Mouse (Mus musculus): ENCODE measurements around the gene Dnajb4. TPM values are rescaled to one million over a fixed set of nuclear protein-coding genes. Genes with fewer than 3 reads are reported as not detected.

The Dnajb4 gene
- total RNA-seq, 1 experiment: 8.6 TPM

DNA sequence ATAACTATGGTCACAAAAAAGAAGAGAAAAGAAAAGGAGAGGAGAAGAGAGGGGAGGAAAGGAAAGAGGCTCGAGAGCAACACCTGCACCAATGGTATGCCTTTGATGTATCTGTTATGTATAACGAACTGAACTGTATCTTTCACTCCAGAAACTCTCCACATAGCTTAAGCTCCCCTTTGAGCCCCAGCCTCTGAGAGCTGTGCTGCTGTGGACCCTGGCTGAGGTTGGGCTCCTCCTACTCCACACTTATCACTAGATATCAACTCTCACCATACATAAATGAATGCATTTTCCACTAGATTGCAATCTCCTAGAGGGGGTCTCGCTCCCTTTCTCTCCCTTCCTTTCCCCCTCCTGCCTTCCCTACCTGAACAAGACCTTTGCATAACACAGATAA is 6.1 kb downstream of the Dnajb4 start:
- H3K36me3 ChIP-seq (ENCODE audit: control insufficient read depth, insufficient read depth, low read length, poor library complexity, severe bottlenecking): peaks cover 2% of the 10 kb centered on the region; the same call in 1 of the 2 replicates
- H3K4me1 ChIP-seq (ENCODE audit: control insufficient read depth in 2 of 2, insufficient read depth in 2 of 2, low read length in 2 of 2, poor library complexity in 1 of 2): peaks cover 2 to 3% of the 10 kb centered on the region in 2 experiments; a peak in 1 of 4 replicates
- no peaks in the 10 kb centered on the region for H3K9me3 ChIP-seq (ENCODE audit: control insufficient read depth, insufficient read depth, low read depth, low read length)
- TF ChIP-seq HCFC1 (IDR thresholded peaks at IDR 0.05; ENCODE audit: borderline replicate concordance, insufficient read depth, low read length): no peak
- TF ChIP-seq CHD2 (IDR thresholded peaks at IDR 0.05; ENCODE audit: low read depth, low read length): no peak
- no peak for TF ChIP-seq ZNF384 (IDR thresholded peaks at IDR 0.05; ENCODE audit: low read depth, low read length)
- no peak for TF ChIP-seq ZC3H11A (IDR thresholded peaks at IDR 0.05; ENCODE audit: borderline replicate concordance, low read depth, low read length)
- TF ChIP-seq MAFK (IDR thresholded peaks at IDR 0.05; ENCODE audit: insufficient read depth, low read depth, low read length): no peak
- H3K9ac ChIP-seq (ENCODE audit: insufficient read depth, low read depth, low read length, poor library complexity, severe bottlenecking): no peak overlapping the region
- no peak for DNase-seq (ENCODE audit: low read depth, low spot score)
- no peak overlapping the region for H3K27ac ChIP-seq (ENCODE audit: insufficient read depth, low read depth, low read length, poor library complexity, severe bottlenecking)
- in situ Hi-C loops (cut with MboI; ENCODE audit: low sequenced_read_pairs in 2 of 2, unreplicated experiment in 2 of 2): loop anchor here in 1 of 2 experiments (10.0 kb wide), 1 partner anchor 89 kb away; no protein-coding TSS in a partner anchor
- H3K4me3 ChIP-seq (ENCODE audit: insufficient read depth in 1 of 2, low read depth in 1 of 2, low read length in 2 of 2, poor library complexity in 1 of 2, severe bottlenecking in 1 of 2): no peak overlapping the region

DNA sequence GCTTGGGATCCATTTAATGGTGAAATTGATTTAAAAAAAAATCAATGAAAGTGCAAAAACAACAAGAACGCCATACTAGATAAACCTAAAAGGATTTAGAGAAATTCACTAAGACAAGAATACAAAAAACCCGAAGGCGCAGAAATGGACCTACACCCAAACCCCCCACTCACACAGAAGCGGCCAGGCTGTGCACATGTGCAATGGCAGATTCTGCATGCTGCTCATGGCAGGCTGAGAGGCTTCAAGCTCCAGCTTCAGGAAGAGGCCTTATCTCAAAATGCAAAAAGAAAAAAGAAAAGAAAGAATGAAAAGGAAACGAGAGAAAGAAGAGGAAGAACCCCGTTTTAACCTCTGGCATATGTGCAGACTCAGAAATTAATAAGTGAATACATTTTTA is 6.7 kb downstream of the Dnajb4 start:
- peaks cover 2% of the 10 kb centered on the region; the same call in 1 of the 2 replicates for H3K36me3 ChIP-seq (ENCODE audit: control insufficient read depth, insufficient read depth, low read length, poor library complexity, severe bottlenecking)
- no peaks in the 10 kb centered on the region for H3K9me3 ChIP-seq (ENCODE audit: control insufficient read depth, insufficient read depth, low read depth, low read length)
- TF ChIP-seq HCFC1 (IDR thresholded peaks at IDR 0.05; ENCODE audit: borderline replicate concordance, insufficient read depth, low read length) (no peak), ZNF384 (IDR thresholded peaks at IDR 0.05; ENCODE audit: low read depth, low read length) (no peak), ZC3H11A (IDR thresholded peaks at IDR 0.05; ENCODE audit: borderline replicate concordance, low read depth, low read length) (no peak), CHD2 (IDR thresholded peaks at IDR 0.05; ENCODE audit: low read depth, low read length) (no peak), MAFK (IDR thresholded peaks at IDR 0.05; ENCODE audit: insufficient read depth, low read depth, low read length) (no peak)
- peaks cover 0 to 3% of the 10 kb centered on the region in 2 experiments; a peak in 1 of 4 replicates for H3K4me1 ChIP-seq (ENCODE audit: control insufficient read depth in 2 of 2, insufficient read depth in 2 of 2, low read length in 2 of 2, poor library complexity in 1 of 2)
- in situ Hi-C loops (cut with MboI; ENCODE audit: low sequenced_read_pairs in 2 of 2, unreplicated experiment in 2 of 2): loop anchor here in 1 of 2 experiments (10.0 kb wide), 1 partner anchor 89 kb away; no protein-coding TSS in a partner anchor
- no peak overlapping the region for H3K9ac ChIP-seq (ENCODE audit: insufficient read depth, low read depth, low read length, poor library complexity, severe bottlenecking)
- no peak for DNase-seq (ENCODE audit: low read depth, low spot score)
- H3K4me3 ChIP-seq (ENCODE audit: insufficient read depth in 1 of 2, low read depth in 1 of 2, low read length in 2 of 2, poor library complexity in 1 of 2, severe bottlenecking in 1 of 2): no peak overlapping the region
- no peak overlapping the region for H3K27ac ChIP-seq (ENCODE audit: insufficient read depth, low read depth, low read length, poor library complexity, severe bottlenecking)

DNA sequence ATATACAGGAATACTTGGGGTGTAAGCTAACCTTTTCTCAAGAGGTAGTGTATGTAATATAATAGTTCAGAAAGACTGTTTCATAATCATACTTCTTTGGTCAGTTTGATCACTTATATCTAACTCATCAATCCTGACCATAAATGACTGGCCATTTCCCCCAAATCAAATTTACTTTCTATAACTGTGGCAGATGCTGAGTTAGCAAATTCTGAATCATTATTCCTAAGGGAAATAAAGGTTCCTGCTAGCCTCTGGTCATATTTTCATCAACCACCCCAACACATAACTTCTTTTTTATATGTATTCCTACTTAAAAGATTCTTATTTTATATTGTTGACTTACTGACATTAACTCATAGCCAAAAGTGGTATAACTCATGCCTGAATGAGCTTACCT is 7.2 kb downstream of the Dnajb4 start:
- no peak overlapping the region for H3K9ac ChIP-seq (ENCODE audit: insufficient read depth, low read depth, low read length, poor library complexity, severe bottlenecking)
- H3K36me3 ChIP-seq (ENCODE audit: control insufficient read depth, insufficient read depth, low read length, poor library complexity, severe bottlenecking): peaks cover 2% of the 10 kb centered on the region; the same call in 1 of the 2 replicates
- no peak for DNase-seq (ENCODE audit: low read depth, low spot score)
- no peak overlapping the region for H3K27ac ChIP-seq (ENCODE audit: insufficient read depth, low read depth, low read length, poor library complexity, severe bottlenecking)
- in situ Hi-C loops (cut with MboI; ENCODE audit: low sequenced_read_pairs in 2 of 2, unreplicated experiment in 2 of 2): loop anchor here in 1 of 2 experiments (10.0 kb wide), 1 partner anchor 88 kb away; no protein-coding TSS in a partner anchor
- H3K4me3 ChIP-seq (ENCODE audit: insufficient read depth in 1 of 2, low read depth in 1 of 2, low read length in 2 of 2, poor library complexity in 1 of 2, severe bottlenecking in 1 of 2): no peak overlapping the region
- TF ChIP-seq MAFK (IDR thresholded peaks at IDR 0.05; ENCODE audit: insufficient read depth, low read depth, low read length) (peak; percentile 41; the same call in 1 of the 2 replicates), ZC3H11A (IDR thresholded peaks at IDR 0.05; ENCODE audit: borderline replicate concordance, low read depth, low read length) (no peak), ZNF384 (IDR thresholded peaks at IDR 0.05; ENCODE audit: low read depth, low read length) (no peak)
- no peaks in the 10 kb centered on the region for H3K9me3 ChIP-seq (ENCODE audit: control insufficient read depth, insufficient read depth, low read depth, low read length)
- peaks cover 0 to 3% of the 10 kb centered on the region in 2 experiments; a peak in 1 of 4 replicates for H3K4me1 ChIP-seq (ENCODE audit: control insufficient read depth in 2 of 2, insufficient read depth in 2 of 2, low read length in 2 of 2, poor library complexity in 1 of 2)

DNA sequence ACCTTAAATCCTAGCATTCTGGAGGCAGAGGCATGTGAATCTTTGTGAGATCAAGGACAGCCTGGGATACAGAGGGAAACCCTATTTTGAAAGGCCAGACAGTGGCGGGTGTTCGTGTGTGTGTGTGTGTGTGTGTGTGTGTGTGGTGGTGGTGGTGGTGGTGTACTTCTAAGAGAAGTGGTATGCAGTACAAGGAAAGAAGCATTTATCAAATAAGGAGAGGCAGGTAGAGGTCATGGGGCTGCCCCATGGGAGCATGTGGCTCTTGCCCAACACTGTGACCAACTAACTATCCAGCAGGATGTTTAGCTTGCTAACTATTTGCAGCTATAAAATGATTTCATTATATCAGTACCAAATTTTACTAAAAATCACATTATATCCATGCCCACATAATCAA is 8.5 kb downstream of the Dnajb4 start:
- no peak for TF ChIP-seq ZNF384 (IDR thresholded peaks at IDR 0.05; ENCODE audit: low read depth, low read length)
- no peak for TF ChIP-seq HCFC1 (IDR thresholded peaks at IDR 0.05; ENCODE audit: borderline replicate concordance, insufficient read depth, low read length)
- TF ChIP-seq ZC3H11A (IDR thresholded peaks at IDR 0.05; ENCODE audit: borderline replicate concordance, low read depth, low read length): no peak
- TF ChIP-seq CHD2 (IDR thresholded peaks at IDR 0.05; ENCODE audit: low read depth, low read length): no peak
- TF ChIP-seq MAFK (IDR thresholded peaks at IDR 0.05; ENCODE audit: insufficient read depth, low read depth, low read length): no peak
- Histone ChIP-seq H3K9me3 (ENCODE audit: control insufficient read depth, insufficient read depth, low read depth, low read length) (no peaks in the 10 kb centered on the region), H3K27ac (ENCODE audit: insufficient read depth, low read depth, low read length, poor library complexity, severe bottlenecking) (no peak overlapping the region), H3K36me3 (ENCODE audit: control insufficient read depth, insufficient read depth, low read length, poor library complexity, severe bottlenecking) (no peaks in the 10 kb centered on the region), H3K4me3 (ENCODE audit: insufficient read depth in 1 of 2, low read depth in 1 of 2, low read length in 2 of 2, poor library complexity in 1 of 2, severe bottlenecking in 1 of 2) (no peak overlapping the region), H3K4me1 (ENCODE audit: control insufficient read depth in 2 of 2, insufficient read depth in 2 of 2, low read length in 2 of 2, poor library complexity in 1 of 2) (no peaks in the 10 kb centered on the region; a peak in 1 of 4 replicates), H3K9ac (ENCODE audit: insufficient read depth, low read depth, low read length, poor library complexity, severe bottlenecking) (no peak overlapping the region)
- no peak for DNase-seq (ENCODE audit: low read depth, low spot score)
- in situ Hi-C loops (cut with MboI; ENCODE audit: low sequenced_read_pairs in 2 of 2, unreplicated experiment in 2 of 2): loop anchor here in 1 of 2 experiments (10.0 kb wide), 1 partner anchor 87 kb away; no protein-coding TSS in a partner anchor

Measured in ES-E14 (cell line).